ENCODE assay signal across 8 mouse cellular contexts in the genomic region with DNA sequence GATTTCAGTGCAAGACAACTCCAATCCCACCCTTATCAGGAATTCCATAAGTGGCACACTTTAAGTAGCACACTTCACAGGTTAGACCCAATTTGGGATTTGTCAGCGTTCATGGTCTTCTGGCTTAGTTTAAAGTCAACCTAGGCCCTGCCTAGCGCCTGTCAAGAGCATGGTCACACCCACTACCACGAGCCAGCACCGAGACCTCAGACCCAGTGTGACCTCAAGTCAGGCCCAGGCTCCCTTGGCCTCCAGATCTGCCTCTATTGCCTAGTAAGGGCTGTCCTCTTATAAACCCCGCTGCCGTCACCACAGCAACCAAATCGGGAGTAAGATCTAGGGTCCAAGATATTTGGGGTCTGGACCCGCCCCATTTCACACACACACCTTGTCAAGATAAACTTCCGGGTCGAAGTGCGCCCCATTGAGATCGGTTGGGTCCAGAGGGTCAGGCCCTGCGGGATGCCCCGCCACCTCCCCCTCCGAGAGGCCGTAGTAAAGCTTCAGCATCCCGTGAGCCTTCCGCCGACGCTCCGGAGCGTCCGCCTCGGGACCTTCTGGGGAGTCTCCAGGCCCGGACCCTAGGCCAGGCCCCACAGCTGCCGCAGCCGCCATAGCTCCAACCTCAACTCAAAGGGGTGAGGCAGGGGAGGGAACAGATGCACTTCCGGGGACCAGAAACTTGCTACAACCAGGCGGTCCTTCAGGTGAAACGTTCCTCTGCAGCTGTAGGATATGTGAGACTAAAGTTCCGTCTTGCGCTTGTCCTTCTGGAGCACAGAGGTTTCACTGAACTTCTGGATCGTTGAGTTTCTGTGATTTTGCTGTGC. TPM values are rescaled to one million over a fixed set of nuclear protein-coding genes. Genes with fewer than 3 reads are reported as not detected.
DNase-seq lines count a peak whose midpoint lies in the region.

A gene (minus strand): TSS at position 668 of the 830 bp plus-strand sequence.

- DNase-seq in adrenal gland, adult (ENCODE audit: inconsistent age in 2 of 2, low spot score in 1 of 2), result peak; percentile 87 to 96
- DNase-seq in embryo, embryonic 10 days (ENCODE audit: low spot score), result peak; percentile 95
- DNase-seq in gastrocnemius, postnatal 10 days, result peak; percentile 66
- peak; percentile 96 for DNase-seq in induced T-regulatory cell, adult 2 months (ENCODE audit: low read depth)
- peak; percentile 79 to 82 for DNase-seq in left cerebral cortex, adult 8-10 months (ENCODE audit: low spot score in 2 of 2)
- peak; percentile 91 to 92 for DNase-seq in right cerebral cortex, adult 2 months (ENCODE audit: low spot score in 2 of 2)
- DNase-seq in urinary bladder, postnatal 10 days (ENCODE audit: low spot score), result peak; percentile 38

- H3K9me3 ChIP-seq in megakaryocyte, embryonic 14.5 days, result no peaks in the 10 kb centered on the region

- peaks cover 38% of the 10 kb centered on the region for H3K4me1 ChIP-seq in megakaryocyte, embryonic 14.5 days

- H3K27me3 ChIP-seq in megakaryocyte, embryonic 14.5 days (replicated peaks), result no peaks in the 10 kb centered on the region

- peaks cover 61% of the 10 kb centered on the region for H3K36me3 ChIP-seq in megakaryocyte, embryonic 14.5 days (replicated peaks; ENCODE audit: low read length)

- H3K4me3 ChIP-seq in megakaryocyte, embryonic 14.5 days (replicated peaks), result peak within 1 kb of the TSS; percentile 97

RNA-seq across cellular contexts. Expression of the gene that starts here (rescaled TPM):
- 10 to 100 TPM; 23.1 to 29.4 TPM for total RNA-seq in gastrocnemius, postnatal 10 days (2021)
- 10 to 100 TPM; 79.4 to 88.4 (median 84.3) TPM for total RNA-seq in left cerebral cortex, adult 8-10 months (2022)
- 23.5 and 35.2 TPM in 2 replicates for polyA plus RNA-seq in megakaryocyte, embryonic 14.5 days (2012; ENCODE audit: insufficient read depth, low replicate concordance)

Comparison
In these comparisons a context has a peak if more than half of its experiments do, and no peak if none do; other contexts are left out.
1. Peak in every context shown above with its lines: DNase-seq and H3K4me3 ChIP-seq.
2. DNase-seq: peak in every context shown above with its lines; median percentile 96 in induced T-regulatory cell, adult 2 months; 95 in embryo, embryonic 10 days; 92 in adrenal gland, adult; 92 in right cerebral cortex, adult 2 months; 80 in left cerebral cortex, adult 8-10 months; 66 in gastrocnemius, postnatal 10 days; 38 in urinary bladder, postnatal 10 days.